Mouse (Mus musculus) neural tube, embryonic 11.5 days (tissue): ENCODE data around the gene Slc9a3r1. TPM values are rescaled to one million over a fixed set of nuclear protein-coding genes. Genes with fewer than 3 reads are reported as not detected.

Experiments used
- ATAC-seq: fragments of 200-750 bp; cut with Nextera tagmentation; 2 replicates; pipeline ENCODE4 v1.8.0; 2017; ENCODE audit warnings: moderate number of reproducible peaks, mild to moderate bottlenecking, moderate TSS enrichment, moderate library complexity; ENCODE audit not compliant: insufficient read depth, low FRiP score, low TSS enrichment
- DNase-seq: peaks from one replicate; pipeline ENCODE4 v3.0.0-alpha.2; 2015; ENCODE audit warnings: low spot score
- H3K27ac ChIP-seq: fragments of 300-500 bp; sonication (generic); 2 replicates; pipeline ENCODE4 v1.5.1; 2014; ENCODE audit warnings: low read depth, mild to moderate bottlenecking, low read length
- H3K27me3 ChIP-seq: fragments of 300-500 bp; sonication (generic); 2 replicates; pipeline ENCODE4 v1.6.1; 2014; ENCODE audit warnings: mild to moderate bottlenecking, low read length, mixed read lengths; ENCODE audit not compliant: control insufficient read depth, insufficient read depth
- H3K36me3 ChIP-seq: fragments of 300-500 bp; sonication (generic); 2 replicates; pipeline ENCODE4 v1.6.1; 2014; ENCODE audit warnings: mild to moderate bottlenecking, low read length, moderate library complexity, mixed read lengths; ENCODE audit not compliant: control insufficient read depth, insufficient read depth
- H3K4me1 ChIP-seq: fragments of 300-500 bp; sonication (generic); 2 replicates; pipeline ENCODE4 v1.6.1; 2014; ENCODE audit warnings: low read length, mixed read lengths; ENCODE audit not compliant: control insufficient read depth, insufficient read depth
- H3K4me2 ChIP-seq: fragments of 300-500 bp; sonication (generic); 2 replicates; pipeline ENCODE4 v1.6.1; 2014; ENCODE audit warnings: low read depth, mild to moderate bottlenecking, moderate library complexity
- H3K4me3 ChIP-seq: fragments of 300-500 bp; sonication (generic); 2 replicates; pipeline ENCODE4 v1.5.1; 2014; ENCODE audit warnings: low read depth, low read length
- H3K9ac ChIP-seq: fragments of 300-500 bp; sonication (generic); 2 replicates; pipeline ENCODE4 v1.6.1; 2014; ENCODE audit warnings: mild to moderate bottlenecking, low read length
- H3K9me3 ChIP-seq: fragments of 300-500 bp; sonication (generic); 2 replicates; pipeline ENCODE4 v1.6.1; 2016; ENCODE audit warnings: low read length; ENCODE audit not compliant: control insufficient read depth
- WGBS: fragments of 180-500 bp; shearing (Covaris S2); extraction: QIAGEN DNeasy Blood & Tissue Kit; methylation state at CpG from one replicate; pipeline ENCODE4 v1.1.7; 2014; 5-methylcytosine and 5-hydroxymethylcytosine counted together
- polyA plus RNA-seq: library from polyadenylated mRNA; unstranded; fragments of >200 nt; fragmentation: Nextera tagmentation; extraction: Ambion mirVana; gene quantifications from 2 replicates; pipeline ENCODE4 v1.2.1, GENCODE M21; 2014

Slc9a3r1 gene
- polyA plus RNA-seq, 1 experiment from 2014 or later = 44.1 TPM

DNA sequence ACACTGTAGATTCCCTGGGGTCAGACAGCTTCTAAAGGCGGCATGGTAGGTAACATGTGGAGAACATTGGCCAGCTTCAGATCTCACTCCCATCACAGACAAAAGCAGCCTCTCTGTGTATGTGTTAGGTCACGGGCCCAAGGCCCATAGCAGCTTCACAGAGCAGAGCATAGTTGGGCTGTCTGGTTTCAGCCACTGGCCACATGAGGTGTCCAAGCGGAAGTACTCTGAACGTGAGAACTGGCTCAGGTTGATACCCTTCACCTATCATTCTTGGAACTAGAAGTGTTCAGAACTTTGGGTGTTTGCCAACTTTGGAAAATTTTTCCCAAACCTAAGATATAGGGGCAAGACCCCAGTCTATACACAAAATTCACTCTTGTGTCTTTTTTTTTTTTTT is 6.3 kb downstream of the Slc9a3r1 start:
- H3K9me3 ChIP-seq = no peaks in the 10 kb centered on the region
- H3K36me3 ChIP-seq = no peaks in the 10 kb centered on the region
- peaks cover 6% of the 10 kb centered on the region; the same call in 1 of the 2 replicates for H3K27me3 ChIP-seq
- no peak overlapping the region for H3K4me3 ChIP-seq
- peaks cover 27% of the 10 kb centered on the region for H3K4me1 ChIP-seq
- H3K9ac ChIP-seq = no peak overlapping the region
- ATAC-seq (no peak), DNase-seq (no peak)
- 89% methylated on average over 4 of the region's 4 CpGs for WGBS
- H3K4me2 ChIP-seq = no peak overlapping the region
- no peak overlapping the region for H3K27ac ChIP-seq

DNA sequence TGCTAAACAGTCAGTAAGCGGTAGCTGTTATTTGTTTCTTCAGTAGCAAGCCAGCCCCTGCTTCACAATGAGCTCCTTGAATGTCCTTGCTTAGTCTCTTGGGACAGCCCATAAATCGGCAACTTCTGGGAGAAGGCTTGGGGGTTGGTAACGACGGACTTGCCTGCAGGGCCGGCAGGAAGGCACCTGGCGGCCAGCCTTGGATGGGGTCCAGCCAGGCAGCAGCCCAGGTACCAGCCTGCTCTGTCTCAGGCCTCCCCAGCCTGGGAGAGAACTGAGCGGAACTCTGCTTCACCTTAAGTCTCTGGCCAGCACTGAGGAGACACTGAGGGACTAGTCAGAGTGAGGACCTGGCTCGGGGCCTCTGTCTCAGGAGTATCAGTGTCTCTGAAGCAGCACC is 8.0 kb downstream of the Slc9a3r1 start:
- DNase-seq = no peak
- Histone ChIP-seq H3K27ac (no peak overlapping the region), H3K27me3 (no peaks in the 10 kb centered on the region)

DNA sequence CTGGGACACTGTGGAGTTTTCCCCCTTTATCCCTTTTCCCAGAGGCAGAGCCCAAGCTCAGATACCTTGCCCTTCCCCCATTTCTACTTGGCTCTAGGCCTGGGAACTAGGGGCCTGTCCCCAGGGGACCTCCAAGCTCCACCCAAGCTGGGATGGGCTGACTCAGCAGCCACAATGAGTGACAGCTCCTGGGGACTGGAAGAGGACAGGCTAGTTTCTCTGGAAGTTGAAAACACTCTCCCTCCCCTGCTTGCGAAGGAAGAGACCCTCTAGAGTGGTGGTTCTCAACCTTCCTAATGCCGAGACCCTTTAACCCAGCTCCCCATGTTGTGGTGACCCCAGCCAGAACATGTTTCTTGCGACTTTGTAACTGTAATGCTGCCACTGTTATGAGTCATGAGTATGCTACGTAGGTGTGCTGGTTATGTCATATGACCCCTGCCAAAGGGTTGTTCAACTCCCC is 9.7 kb downstream of the Slc9a3r1 start:
- no peak for DNase-seq
- Histone ChIP-seq H3K36me3 (no peaks in the 10 kb centered on the region), H3K4me1 (peaks cover 31% of the 10 kb centered on the region), H3K4me3 (no peak overlapping the region), H3K27ac (no peak overlapping the region), H3K9ac (no peak overlapping the region), H3K4me2 (no peak overlapping the region), H3K27me3 (no peaks in the 10 kb centered on the region), H3K9me3 (no peaks in the 10 kb centered on the region)
- 27% methylated on average over 4 of the region's 4 CpGs for WGBS
- ATAC-seq = no peak

More for the DNA sequence above, 8.0 kb downstream of the Slc9a3r1 start:
- H3K36me3 ChIP-seq = no peaks in the 10 kb centered on the region
- no peak overlapping the region for H3K4me3 ChIP-seq
- peaks cover 22% of the 10 kb centered on the region for H3K4me1 ChIP-seq
- no peaks in the 10 kb centered on the region for H3K9me3 ChIP-seq
- H3K9ac ChIP-seq = no peak overlapping the region
- no peak overlapping the region for H3K4me2 ChIP-seq
- ATAC-seq = no peak
- WGBS = 31% methylated on average over 8 of the region's 8 CpGs

DNA sequence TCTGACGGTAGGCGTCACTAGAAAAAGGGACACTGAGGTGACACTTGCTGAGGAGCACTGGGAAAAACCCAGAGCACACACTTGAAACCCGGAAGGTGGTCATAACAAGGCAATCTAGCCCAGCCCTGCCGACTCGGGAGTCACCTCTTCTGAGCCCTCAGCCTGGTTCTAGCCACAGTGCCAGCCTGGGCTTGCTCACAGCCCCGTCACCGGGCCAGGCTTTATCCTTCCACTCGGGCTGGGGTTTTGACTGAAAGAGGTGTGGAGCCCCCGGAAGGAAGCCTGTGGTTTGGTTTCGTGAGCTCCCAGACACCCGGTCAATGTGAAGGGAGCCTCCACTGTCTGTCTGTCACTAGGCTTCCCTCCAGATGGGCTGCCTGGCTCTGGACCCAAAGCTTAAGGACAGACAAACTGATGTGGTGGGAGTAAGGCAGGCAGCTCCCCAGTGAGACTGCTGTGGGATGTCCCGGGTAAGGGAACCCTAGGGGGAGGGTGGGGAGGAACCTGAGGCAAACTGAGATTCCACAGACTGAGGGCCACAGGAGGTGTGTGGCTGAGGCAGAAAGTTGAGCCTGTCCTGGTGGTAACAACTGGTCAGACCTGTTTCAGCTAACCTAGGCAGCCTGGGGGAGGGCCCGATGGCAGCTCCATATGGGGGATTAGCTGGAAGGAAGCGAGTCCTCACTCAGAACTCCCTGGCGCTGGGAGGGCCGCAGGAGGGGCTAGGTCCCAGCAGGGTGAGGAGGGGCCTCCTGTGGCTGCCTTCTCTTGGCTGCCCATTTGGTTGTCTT is 10.6 kb downstream of the Slc9a3r1 start:
- Histone ChIP-seq H3K4me3 (no peak overlapping the region), H3K36me3 (no peaks in the 10 kb centered on the region), H3K4me2 (no peak overlapping the region), H3K27ac (no peak overlapping the region), H3K4me1 (peaks cover 31% of the 10 kb centered on the region), H3K9ac (no peak overlapping the region), H3K27me3 (no peaks in the 10 kb centered on the region), H3K9me3 (no peaks in the 10 kb centered on the region)
- DNase-seq (no peak), ATAC-seq (no peak)
- 18% methylated on average over 16 of the region's 16 CpGs for WGBS

DNA sequence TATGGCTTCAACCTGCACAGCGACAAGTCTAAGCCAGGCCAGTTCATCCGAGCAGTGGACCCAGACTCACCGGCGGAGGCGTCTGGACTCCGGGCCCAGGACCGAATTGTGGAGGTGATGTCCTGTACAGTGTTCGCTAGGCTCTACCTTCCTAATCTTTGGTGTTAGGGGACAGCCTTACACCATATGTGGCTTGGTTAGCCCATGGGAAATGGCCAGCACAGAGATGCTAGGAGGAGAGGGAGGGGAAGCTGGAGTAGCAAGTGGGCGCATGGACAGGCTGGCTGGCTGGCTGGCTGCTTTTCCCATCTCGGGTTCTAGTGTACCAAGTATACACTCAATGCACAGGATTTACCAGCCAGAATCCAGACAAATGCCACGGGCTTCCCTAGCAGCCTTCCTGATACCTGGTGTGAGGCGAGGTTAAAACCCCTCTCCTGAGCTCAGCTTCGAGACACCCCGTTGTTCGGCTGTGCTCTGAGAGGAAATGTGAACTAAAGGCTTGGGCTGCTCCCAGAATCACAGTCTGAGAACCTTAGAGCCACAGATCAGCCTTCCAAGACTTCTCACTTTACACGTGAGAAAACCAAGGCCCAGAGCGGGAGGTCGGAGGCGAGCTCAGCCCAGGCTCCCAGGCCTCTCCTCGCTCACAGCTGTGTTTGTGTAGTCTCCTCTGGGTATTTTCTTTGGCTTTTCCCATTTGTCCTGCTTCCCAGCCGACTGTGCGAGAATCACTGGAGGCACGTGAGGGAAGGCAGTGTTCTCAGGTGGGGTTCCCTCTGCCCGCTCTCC is 13.5 kb downstream of the Slc9a3r1 start:
- no peaks in the 10 kb centered on the region for H3K27me3 ChIP-seq
- DNase-seq = no peak
- no peak overlapping the region for H3K27ac ChIP-seq

DNA sequence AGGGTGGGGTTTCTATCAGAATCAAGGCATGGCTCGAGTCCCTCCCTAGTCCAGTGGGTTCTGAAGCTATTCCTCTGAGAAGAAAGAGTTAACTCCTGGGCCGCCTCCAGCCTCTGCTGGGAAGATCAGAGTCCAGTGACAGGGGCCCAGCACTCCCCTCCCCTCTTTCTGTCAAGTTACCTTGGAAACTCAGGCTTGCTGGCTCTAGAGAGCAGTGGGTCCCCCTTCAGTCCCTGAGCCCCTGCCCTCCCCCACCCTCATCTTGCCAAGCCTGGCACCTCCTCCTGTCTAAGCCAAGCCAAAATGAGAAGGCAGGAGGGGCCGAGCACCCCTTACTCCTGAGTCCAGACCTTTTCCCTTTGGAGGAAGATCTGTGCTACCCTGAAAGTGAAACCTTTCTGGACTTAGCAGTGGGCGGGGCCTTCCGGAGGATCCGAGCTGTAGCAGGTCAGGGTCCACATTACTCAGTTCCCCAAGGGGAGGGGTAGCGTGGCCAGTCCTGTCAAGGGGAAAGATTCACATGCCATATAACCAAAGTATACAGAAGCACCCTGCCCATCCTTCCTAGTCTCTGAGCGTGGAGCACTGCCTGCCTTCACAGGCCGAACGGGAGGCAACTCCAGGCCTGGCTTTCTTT is 14.5 kb downstream of the Slc9a3r1 start:
- H3K4me3 ChIP-seq = no peak overlapping the region
- no peaks in the 10 kb centered on the region for H3K9me3 ChIP-seq
- DNase-seq (no peak), ATAC-seq (no peak)
- no peak overlapping the region for H3K4me2 ChIP-seq
- H3K27ac ChIP-seq = no peak overlapping the region
- no peaks in the 10 kb centered on the region for H3K36me3 ChIP-seq
- no peaks in the 10 kb centered on the region for H3K27me3 ChIP-seq
- 51% methylated on average over 10 of the region's 10 CpGs for whole genome bisulfite sequencing
- H3K9ac ChIP-seq = no peak overlapping the region; the same call in 1 of the 2 replicates
- peaks cover 17% of the 10 kb centered on the region for H3K4me1 ChIP-seq

More for the DNA sequence above, 13.5 kb downstream of the Slc9a3r1 start:
- Histone ChIP-seq H3K4me1 (peaks cover 26% of the 10 kb centered on the region), H3K9ac (no peak overlapping the region), H3K4me2 (no peak overlapping the region), H3K4me3 (no peak overlapping the region), H3K9me3 (no peaks in the 10 kb centered on the region), H3K36me3 (no peaks in the 10 kb centered on the region)
- WGBS = 69% methylated on average over 24 of the region's 24 CpGs
- ATAC-seq = no peak

DNA sequence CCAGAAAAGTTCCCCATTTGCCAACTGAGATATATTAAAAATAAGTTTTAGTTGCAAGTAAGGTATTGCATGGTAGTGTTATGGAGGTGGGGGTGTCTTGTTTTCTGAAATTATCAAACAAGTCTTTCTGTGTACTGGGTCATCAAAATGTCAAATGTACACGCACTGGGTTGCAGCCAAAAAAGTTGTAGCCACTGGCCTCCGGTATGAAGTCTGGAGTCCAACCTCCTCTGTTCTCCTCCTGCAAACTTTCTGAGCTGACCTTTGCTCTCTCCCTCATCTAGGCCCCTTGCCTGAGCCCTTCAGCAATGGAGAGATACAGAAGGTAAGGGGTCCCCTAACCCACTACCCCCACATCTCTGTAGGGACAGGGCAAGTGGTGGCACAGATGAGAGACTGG is 15.6 kb downstream of the Slc9a3r1 start:
- H3K4me2 ChIP-seq = no peak overlapping the region
- no peaks in the 10 kb centered on the region for H3K9me3 ChIP-seq
- no peak overlapping the region for H3K27ac ChIP-seq
- 84% methylated on average over 2 of the region's 2 CpGs for WGBS
- peaks cover 15% of the 10 kb centered on the region for H3K4me1 ChIP-seq
- H3K36me3 ChIP-seq = no peaks in the 10 kb centered on the region
- H3K27me3 ChIP-seq = no peaks in the 10 kb centered on the region
- DNase-seq (no peak), ATAC-seq (no peak)
- H3K4me3 ChIP-seq = no peak overlapping the region
- no peak overlapping the region for H3K9ac ChIP-seq

DNA sequence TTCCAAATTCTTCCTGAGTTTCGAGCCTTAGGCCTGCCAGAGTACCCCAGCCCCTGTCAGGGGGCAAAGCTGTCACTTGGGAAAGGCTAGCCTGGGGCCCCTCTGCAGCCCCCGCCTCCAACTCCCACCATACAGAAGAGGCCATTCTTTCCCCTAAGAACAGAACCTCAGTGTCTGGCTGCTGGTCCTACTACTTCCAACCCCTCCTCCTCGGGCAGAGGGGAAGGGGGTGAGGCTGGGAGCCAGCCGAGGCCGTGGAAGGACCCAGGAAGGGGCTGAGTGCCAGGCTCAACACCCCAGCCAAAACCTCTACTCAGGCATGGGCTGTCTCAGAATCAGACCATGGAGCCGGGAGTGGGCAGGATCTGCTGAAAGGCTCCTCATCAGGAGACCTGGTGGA is 16.1 kb downstream of the Slc9a3r1 start:
- H3K9me3 ChIP-seq = no peaks in the 10 kb centered on the region
- H3K4me3 ChIP-seq = no peak overlapping the region
- no peak overlapping the region for H3K4me2 ChIP-seq
- ATAC-seq = no peak
- no peak for DNase-seq
- no peak overlapping the region for H3K9ac ChIP-seq
- H3K27ac ChIP-seq = no peak overlapping the region
- 70% methylated on average over 6 of the region's 6 CpGs for WGBS
- H3K4me1 ChIP-seq = peaks cover 15% of the 10 kb centered on the region
- H3K27me3 ChIP-seq = no peaks in the 10 kb centered on the region
- no peaks in the 10 kb centered on the region for H3K36me3 ChIP-seq
